Mouse (Mus musculus): ENCODE results near the gene 2210016F16Rik.
"Not testable (repeated sequence)": the region's sequence is repeated elsewhere in the genome, so short reads cannot be mapped to it uniquely, and the experiment has no call there.

Gene 2210016F16Rik

GRCm38 (mm10) chr13:58372278-58373152, 12.5 kb downstream of the 2210016F16Rik start:
- DNase-seq, result no peak

- DNase-seq, result no peak
Observed at GRCm38 (mm10) chr13:58368835-58369234, 16.2 kb downstream of the 2210016F16Rik start.

GRCm38 (mm10) chr13:58367641-58368040, 17.4 kb downstream of the 2210016F16Rik start:
- DNase-seq, result no peak

GRCm38 (mm10) chr13:58366373-58366772, 18.7 kb downstream of the 2210016F16Rik start:
- no peak for DNase-seq

- not testable (repeated sequence) for DNase-seq
Observed at GRCm38 (mm10) chr13:58365179-58365578, 19.8 kb downstream of the 2210016F16Rik start.

- no peak for DNase-seq
Observed at GRCm38 (mm10) chr13:58364353-58365175, 20.5 kb downstream of the 2210016F16Rik start.

GRCm38 (mm10) chr13:58359304-58359653, 25.7 kb downstream of the 2210016F16Rik start:
- no peak for DNase-seq

GRCm38 (mm10) chr13:58358629-58359303, 26.3 kb downstream of the 2210016F16Rik start, which contains the start of gene Kif27:
Kif27 (minus strand) TSS chr13:58359122.
- DNase-seq, result peak; percentile 55

- DNase-seq, result no peak
Observed at GRCm38 (mm10) chr13:58352996-58353395, 32.0 kb downstream of the 2210016F16Rik start.

- no peak for DNase-seq
Observed at GRCm38 (mm10) chr13:58350606-58351005, 34.4 kb downstream of the 2210016F16Rik start.

GRCm38 (mm10) chr13:58344505-58344904, 40.5 kb downstream of the 2210016F16Rik start:
- no peak for DNase-seq

- no peak for DNase-seq
Observed at GRCm38 (mm10) chr13:58337456-58337855, 47.6 kb downstream of the 2210016F16Rik start.

GRCm38 (mm10) chr13:58334116-58334515, 50.9 kb downstream of the 2210016F16Rik start:
- no peak for DNase-seq
